Mouse (Mus musculus) cerebellum, adult 2 months (tissue): ENCODE results near the gene Cntnap2.

Experiments used
- CTCF ChIP-seq: fragments of 200-500 bp; IDR thresholded peaks from 2 replicates; pipeline ENCODE4 v1.5.1; 2011; ENCODE audit warnings: low read depth, mild to moderate bottlenecking, control low read depth, low read length, moderate library complexity, borderline replicate concordance; ENCODE audit not compliant: insufficient read depth
- POLR2A ChIP-seq: fragments of 200-500 bp; IDR thresholded peaks from 2 replicates; pipeline ENCODE4 v1.6.1; 2011; ENCODE audit warnings: low read length, control low read depth, borderline replicate concordance; ENCODE audit not compliant: insufficient read depth

DNA sequence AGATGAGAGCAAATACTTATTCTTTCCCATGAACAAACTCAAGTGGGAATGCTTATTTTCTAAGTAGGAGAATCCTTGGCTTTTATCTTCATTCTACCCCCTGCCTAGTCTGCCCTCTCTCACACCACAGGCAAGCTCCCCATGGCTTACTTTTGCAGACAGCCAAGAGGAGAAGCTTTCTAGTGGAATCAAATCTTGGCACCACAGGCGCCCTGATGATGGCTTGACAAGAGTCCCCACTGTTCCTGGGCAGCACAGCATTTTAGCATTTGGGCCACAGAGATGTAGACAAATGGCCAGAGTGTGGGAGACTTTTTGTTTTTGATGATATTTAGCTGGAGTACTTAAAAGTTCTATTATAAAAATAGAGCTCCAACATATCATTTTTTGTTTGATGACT, 1204.0 kb downstream of the Cntnap2 start:
- TF ChIP-seq CTCF (no peak), POLR2A (no peak)
